Mouse (Mus musculus): ENCODE data around the gene Col15a1.

- no peak for TF ChIP-seq CTCF (conservative IDR thresholded peaks at IDR 0.05; ENCODE audit: low read length)
- no peak for TF ChIP-seq POU5F1 (IDR thresholded peaks at IDR 0.05; ENCODE audit: borderline replicate concordance, low read length)
These were observed 121.3 kb downstream of the Col15a1 start for GRCm38 (mm10) chr4:47329285-47329684.

Data from E14TG2a.4 (cell line).